Mouse (Mus musculus): ENCODE results near the gene Cd4.

Cd4 gene

GRCm38 (mm10) chr6:124883351-124883750 is 4.7 kb downstream of the Cd4 start:
- no peak for DNase-seq

GRCm38 (mm10) chr6:124881821-124882220 is 6.2 kb downstream of the Cd4 start:
- no peak for DNase-seq

DNA sequence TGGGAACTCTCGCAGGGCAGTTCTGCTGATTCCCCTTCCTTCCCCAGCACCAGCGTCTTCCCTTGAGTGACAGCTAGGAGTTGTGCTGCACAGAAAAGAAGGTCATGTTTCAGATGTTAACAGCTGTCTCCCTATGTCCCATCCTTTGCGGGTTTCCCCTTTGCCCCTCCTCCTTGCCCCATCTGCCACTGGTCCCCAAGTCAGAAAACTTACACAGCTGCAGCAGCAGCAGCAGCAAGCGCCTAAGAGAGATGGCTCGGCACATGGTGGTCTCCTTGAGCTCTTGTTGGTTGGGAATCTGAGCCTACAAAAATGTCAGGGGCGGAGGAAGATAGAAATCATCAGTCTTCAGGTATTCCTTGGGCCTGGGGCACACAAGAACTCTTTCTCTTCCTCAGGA is 8.6 kb downstream of the Cd4 start:
- no peak for DNase-seq

GRCm38 (mm10) chr6:124874348-124874747 is 13.7 kb downstream of the Cd4 start:
- no peak for DNase-seq

- no peak for DNase-seq
Measured at GRCm38 (mm10) chr6:124866560-124866959, 21.5 kb downstream of the Cd4 start.

GRCm38 (mm10) chr6:124865766-124866362 is 22.2 kb downstream of the Cd4 start:
- DNase-seq = peak; percentile 26

DNA sequence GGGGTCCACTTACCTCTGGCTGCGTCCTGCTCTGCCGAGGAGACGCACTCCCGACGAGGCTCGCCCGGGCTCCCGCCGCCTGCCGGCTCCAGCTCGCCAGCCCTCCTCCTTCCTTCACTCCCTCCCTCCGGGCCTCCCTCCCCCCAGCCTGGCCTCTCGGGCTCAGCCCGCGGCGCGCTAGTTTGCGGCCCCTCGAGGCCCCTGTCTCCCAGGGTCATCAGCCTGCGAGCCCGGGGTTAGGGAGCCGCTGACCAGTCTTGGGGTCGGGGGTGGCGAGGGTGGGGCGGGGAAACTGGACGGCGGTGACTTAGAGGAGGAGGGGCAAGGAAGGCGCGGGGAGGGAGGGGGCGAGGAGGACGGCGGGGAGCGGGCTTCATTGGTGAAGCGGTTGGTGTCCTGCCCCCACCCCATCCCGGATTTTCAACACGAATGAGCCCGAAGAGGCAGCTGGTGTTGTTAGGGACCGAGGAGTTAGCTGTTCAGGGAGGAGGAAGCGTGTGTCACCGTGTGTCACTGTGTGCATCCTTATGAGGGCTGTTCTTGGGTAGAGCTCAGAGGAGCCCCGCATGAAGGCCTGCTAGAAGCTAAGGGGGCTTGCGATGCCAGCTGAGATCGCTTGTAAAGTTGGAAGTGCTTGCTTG is 24.2 kb downstream of the Cd4 start, which contains the start of gene Gpr162:
Gene Gpr162 (minus strand): TSS at position 326 of the 641 bp plus-strand sequence.
- DNase-seq = peak; percentile 83

- peak; percentile 71 for DNase-seq
Measured at GRCm38 (mm10) chr6:124863125-124863657, 24.8 kb downstream of the Cd4 start.

- DNase-seq = no peak
Measured at GRCm38 (mm10) chr6:124862406-124863124, 25.5 kb downstream of the Cd4 start.

DNA sequence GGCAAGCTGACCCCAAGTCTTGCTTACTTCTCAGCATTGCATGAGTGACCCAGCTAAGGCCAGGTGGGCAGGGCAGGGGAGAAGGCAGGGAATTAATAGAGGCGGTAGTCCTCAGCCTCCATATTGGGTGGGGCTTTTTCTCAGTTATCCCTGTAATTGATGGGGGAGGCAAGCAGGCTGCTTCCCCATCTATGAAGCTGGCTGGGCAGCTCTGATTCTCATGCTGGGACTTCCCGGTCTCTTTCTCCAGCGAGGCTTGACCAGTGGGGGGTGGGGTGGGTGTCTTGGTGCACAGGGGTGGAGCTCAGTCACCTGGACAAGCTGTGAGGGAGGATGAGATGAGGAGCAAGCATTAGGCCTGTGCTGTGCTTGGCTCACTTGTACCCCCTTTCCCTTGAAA is 26.2 kb downstream of the Cd4 start:
- no peak for DNase-seq

DNA sequence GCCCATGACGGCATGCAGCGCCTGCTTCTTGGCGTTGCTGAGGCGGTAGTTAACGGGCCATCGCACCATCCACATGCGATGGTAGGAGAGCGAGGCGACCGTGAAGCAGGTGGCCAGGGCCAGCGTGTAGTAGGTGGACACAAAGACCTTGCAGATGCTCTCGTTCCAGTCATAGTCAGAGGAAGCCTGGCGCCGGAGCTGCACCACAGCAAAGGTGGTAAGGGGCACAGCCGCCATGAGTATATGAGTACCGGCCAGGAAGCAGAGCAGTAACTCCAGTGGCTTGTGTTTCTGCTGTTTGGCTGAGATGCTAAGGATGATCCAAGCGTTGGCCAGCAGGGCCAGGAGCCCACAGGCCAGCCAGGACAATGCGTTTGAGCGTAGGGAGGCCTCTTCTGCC is 26.8 kb downstream of the Cd4 start:
- DNase-seq = peak; percentile 67

DNA sequence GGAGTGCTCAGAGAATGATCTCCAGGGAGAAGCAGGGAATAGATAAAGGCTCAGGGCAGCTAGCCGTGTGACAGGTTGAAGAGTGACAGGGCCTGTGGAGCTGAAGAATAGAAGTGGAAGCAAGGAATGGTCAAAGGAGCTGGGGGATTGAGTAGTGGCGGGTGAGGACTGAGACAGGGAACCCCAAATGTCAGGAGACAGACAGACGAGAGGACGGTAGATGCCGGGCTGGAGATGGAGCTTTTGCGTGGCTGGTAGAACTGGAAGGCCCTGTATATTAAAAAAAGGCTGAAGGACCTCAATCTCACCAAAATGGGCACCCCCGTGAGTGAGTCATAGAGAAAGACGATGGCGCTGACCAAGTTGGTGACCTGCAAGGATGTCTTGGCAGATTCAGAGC is 27.5 kb downstream of the Cd4 start:
- DNase-seq = peak; percentile 35

GRCm38 (mm10) chr6:124859725-124860124 is 28.3 kb downstream of the Cd4 start:
- DNase-seq = peak; percentile 90

- peak; percentile 63 for DNase-seq
Measured at GRCm38 (mm10) chr6:124858561-124859318, 29.3 kb downstream of the Cd4 start.

DNA sequence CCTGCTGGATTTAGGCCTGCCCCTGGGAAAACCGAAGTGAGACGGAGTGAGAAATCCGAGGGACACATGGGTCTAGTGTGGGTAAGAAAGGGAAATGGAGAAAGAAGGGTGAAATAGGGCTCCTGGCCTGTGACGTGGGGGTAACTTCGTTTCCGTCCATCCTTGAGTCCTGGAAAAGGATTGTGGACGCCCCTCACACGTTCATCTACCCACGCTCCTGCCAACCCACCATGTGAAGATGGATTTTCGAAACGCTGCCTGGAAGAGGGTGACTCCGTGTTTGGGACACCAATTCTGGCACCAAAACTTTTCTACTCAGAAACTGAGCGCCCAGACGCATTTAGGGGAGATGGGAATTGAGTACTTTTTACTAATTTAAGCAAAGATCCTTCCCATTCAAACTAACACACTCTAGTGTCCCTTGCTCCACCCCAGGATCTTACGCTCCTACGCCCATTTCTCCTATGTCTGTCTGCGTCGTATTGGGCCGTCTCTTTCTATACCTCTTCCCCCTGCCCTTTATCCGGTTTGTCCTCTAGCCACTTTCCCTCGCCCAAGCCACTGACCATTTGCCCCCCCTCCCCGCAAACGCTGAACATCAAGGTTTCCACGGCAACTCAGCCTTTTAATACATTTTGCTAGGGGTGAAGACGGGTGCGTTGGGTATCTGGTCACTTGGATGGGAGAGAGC is 30.0 kb downstream of the Cd4 start:
- peak; percentile 67 for DNase-seq

DNA sequence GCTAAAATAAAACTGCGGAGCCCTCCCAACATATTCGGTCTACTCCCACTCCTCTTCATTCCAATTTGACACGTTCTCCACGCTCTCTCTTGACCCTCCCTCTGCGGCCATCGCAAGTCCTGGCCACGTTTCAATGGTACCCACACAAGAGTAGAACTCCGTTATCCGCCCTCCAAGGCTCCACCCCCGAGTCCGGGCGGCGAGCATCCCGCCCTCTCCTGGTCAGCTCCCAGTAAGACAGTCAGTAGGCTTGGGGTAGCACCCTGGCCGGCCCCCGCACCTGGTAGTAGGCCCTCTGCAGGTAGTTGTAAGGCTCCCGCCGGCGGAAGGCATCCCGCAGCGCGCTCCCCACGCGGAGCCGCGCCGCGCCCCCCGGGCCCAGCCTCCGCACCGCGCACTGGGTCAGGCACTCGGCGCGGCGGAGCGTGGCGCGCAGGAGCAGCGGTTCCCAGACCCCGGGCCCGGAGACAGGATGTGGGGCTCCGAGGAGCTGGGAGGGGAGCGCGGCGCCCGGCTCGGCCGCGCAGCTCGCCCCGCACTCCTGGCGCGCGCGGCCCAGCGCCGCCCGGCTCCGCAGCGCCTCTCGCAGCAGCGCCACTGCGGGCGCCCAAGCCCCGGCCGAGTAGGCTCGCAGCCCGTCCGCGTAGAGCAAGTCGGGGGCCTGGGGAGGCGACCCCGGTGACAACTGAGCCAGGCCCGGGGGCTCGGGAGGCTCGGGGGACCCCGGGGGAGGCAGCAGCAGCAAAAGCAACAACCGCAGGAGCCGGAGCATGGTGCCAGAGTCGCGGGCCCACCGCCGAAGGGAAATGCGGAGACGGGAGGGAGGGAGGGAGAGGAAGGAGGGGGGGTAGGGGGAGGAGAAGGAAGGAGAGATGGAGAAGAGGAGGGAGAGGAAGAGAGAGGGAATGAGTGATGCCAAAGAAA is 30.8 kb downstream of the Cd4 start, which contains the start of gene P3h3:
Gene P3h3 (minus strand): TSS at position 837 of the 924 bp plus-strand sequence.
- DNase-seq = peak; percentile 93

GRCm38 (mm10) chr6:124856321-124856720 is 31.7 kb downstream of the Cd4 start:
- DNase-seq = peak; percentile 69

- DNase-seq = no peak
Measured at GRCm38 (mm10) chr6:124854647-124855046, 33.4 kb downstream of the Cd4 start.

DNA sequence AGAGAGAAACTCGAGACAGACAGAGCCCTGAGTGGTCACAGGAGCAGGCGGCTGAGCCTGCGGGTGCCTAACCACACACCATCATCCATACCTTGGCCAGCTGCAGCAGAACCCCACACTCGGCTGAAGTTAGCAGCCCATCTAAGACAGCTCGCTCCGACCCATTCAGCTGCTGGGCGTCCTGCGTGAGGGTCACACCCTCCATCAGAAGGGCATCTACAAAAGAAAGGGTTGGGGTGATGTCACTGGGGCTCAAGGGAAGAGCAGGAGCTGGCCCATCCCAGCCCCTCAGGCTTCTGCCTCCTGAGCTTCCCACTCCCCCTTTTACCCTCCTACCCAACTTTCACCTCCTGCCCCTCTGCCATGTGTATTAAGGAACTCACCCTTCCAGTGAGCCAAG is 37.5 kb downstream of the Cd4 start:
- DNase-seq = no peak

DNA sequence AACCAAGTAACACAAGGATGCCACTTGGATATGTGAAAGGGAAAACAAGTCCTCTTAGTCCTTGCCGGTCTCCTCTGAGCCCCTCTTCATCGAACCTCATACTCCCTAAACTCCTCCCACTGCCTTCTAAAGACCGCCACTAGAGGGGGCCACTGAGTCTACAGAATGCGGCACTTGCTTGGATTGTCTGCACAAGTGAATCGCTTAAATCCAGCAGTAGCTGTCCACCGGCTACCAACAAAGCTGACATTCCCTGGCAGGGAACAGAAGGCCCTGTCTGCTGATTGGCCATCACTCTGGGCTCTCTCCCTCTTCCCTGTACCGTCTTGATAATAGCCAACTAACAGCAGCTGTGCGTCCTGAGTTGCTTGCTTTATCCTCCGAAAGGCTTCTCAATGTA is 40.7 kb downstream of the Cd4 start:
- peak; percentile 91 for DNase-seq
